Mouse (Mus musculus): ENCODE results near the gene Elp4. TPM values are rescaled to one million over a fixed set of nuclear protein-coding genes. Genes with fewer than 3 reads are reported as not detected.

Elp4 gene
- polyA plus RNA-seq, 1 experiment from 2014 or later = 39.2 TPM

DNA sequence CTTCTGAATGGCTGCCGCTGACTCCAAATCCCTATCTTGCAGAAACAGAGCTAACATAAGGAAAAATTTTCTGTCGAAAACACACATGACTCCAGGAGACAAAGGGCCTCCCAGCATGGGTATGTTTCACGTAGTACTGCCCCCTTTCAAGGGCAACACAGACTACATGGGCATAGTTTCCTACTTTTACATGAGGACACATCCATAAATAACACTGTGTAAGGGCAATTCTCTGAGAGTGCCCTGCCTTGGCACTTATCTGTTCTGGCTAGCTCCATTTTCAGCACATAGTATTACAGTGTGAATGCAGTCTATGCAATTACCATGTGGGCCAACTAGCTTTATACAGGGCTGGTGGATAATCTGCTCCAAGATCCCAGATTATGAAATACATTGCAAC, 89.2 kb downstream of the Elp4 start:
- DNase-seq = no peak
- Histone ChIP-seq H3K36me3 (ENCODE audit: control insufficient read depth, insufficient read depth, low read length) (no peaks in the 10 kb centered on the region), H3K9me3 (ENCODE audit: control insufficient read depth, low read length) (no peaks in the 10 kb centered on the region), H3K4me2 (ENCODE audit: low read length) (no peak overlapping the region), H3K4me1 (ENCODE audit: control insufficient read depth, insufficient read depth, low read length) (no peaks in the 10 kb centered on the region), H3K4me3 (replicated peaks; ENCODE audit: low read depth, low read length) (no peak overlapping the region), H3K9ac (replicated peaks; ENCODE audit: low read length) (no peak overlapping the region), H3K27ac (replicated peaks; ENCODE audit: low read depth, low read length) (no peak overlapping the region), H3K27me3 (ENCODE audit: control insufficient read depth, insufficient read depth, low read length) (no peaks in the 10 kb centered on the region)
- 85% methylated on average over 3 of the region's 3 CpGs for WGBS
- ATAC-seq (ENCODE audit: low FRiP score, low TSS enrichment) = no peak

DNA sequence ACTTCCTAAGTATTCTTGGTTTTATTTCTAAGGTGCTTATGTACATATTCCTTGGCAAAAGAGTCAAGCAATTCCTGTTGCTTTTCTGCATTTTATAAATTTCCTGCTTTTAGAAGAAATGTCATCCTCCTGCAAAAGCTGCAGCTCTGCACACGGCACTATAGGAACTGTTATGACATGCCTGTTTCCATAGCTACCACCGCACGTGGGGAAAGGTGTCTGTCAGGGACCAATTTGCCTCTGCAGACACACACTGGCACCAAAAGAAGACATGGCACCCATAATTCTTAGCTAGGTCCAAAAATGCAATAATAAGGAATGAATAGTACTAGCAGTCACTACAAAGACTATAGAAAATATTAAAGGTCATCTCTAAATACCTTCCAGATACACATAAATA, 91.3 kb downstream of the Elp4 start:
- Histone ChIP-seq H3K36me3 (ENCODE audit: control insufficient read depth, insufficient read depth, low read length) (no peaks in the 10 kb centered on the region), H3K9me3 (ENCODE audit: control insufficient read depth, low read length) (no peaks in the 10 kb centered on the region), H3K9ac (replicated peaks; ENCODE audit: low read length) (no peak overlapping the region), H3K4me3 (replicated peaks; ENCODE audit: low read depth, low read length) (no peak overlapping the region), H3K27ac (replicated peaks; ENCODE audit: low read depth, low read length) (no peak overlapping the region), H3K4me2 (ENCODE audit: low read length) (no peak overlapping the region), H3K4me1 (ENCODE audit: control insufficient read depth, insufficient read depth, low read length) (no peaks in the 10 kb centered on the region), H3K27me3 (ENCODE audit: control insufficient read depth, insufficient read depth, low read length) (no peaks in the 10 kb centered on the region)
- peak; percentile 76 for DNase-seq
- 65% methylated on average over 3 of the region's 3 CpGs for WGBS
- ATAC-seq (ENCODE audit: low FRiP score, low TSS enrichment) = no peak

DNA sequence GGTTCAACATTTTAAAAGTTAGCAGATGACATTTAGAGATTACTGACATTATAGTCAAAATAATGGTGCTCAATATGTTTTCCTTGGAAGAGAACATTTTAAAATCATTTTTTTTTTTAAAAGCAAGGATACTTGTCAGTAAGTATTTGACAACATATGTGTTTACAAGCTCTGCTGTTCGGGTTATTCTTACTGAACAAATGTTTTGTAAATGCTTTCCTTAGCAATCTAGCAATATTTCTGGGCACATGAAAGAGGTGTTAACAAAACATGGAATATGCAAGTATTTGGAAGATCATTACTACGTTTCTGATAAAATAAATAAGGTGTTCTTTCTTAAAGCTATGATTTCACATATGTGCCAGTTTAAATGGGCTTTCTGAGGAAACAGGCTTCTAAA, 94.1 kb downstream of the Elp4 start:
- WGBS = 84% methylated on average over 2 of the region's 2 CpGs
- no peak overlapping the region for H3K4me2 ChIP-seq (ENCODE audit: low read length)
- H3K36me3 ChIP-seq (ENCODE audit: control insufficient read depth, insufficient read depth, low read length) = no peaks in the 10 kb centered on the region
- H3K9me3 ChIP-seq (ENCODE audit: control insufficient read depth, low read length) = no peaks in the 10 kb centered on the region
- no peak overlapping the region for H3K9ac ChIP-seq (replicated peaks; ENCODE audit: low read length)
- no peak overlapping the region for H3K27ac ChIP-seq (replicated peaks; ENCODE audit: low read depth, low read length)
- DNase-seq (no peak), ATAC-seq (ENCODE audit: low FRiP score, low TSS enrichment) (no peak)
- no peak overlapping the region for H3K4me3 ChIP-seq (replicated peaks; ENCODE audit: low read depth, low read length)
- H3K27me3 ChIP-seq (ENCODE audit: control insufficient read depth, insufficient read depth, low read length) = no peaks in the 10 kb centered on the region
- H3K4me1 ChIP-seq (ENCODE audit: control insufficient read depth, insufficient read depth, low read length) = no peaks in the 10 kb centered on the region

DNA sequence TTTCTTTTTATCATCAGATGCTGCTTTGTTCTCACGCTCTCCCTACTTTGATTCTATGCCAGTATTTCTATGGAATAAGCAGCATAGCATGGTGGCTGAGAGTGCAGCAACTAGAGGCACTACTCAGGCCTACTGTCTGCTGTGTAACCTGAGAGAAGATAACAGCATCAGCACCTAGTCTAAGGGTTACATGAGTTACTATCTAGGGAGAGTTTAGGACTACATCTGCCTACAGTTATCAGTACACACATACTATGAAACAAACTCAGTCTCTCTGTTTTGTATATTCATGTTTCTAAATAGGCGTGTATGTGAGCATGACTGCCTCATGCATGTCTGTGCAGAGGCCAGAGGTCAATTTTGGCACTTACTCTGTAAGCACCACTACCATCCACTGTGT, 97.8 kb downstream of the Elp4 start:
- WGBS = 87% methylated on average over 2 of the region's 2 CpGs
- no peak overlapping the region for H3K4me3 ChIP-seq (replicated peaks; ENCODE audit: low read depth, low read length)
- H3K9ac ChIP-seq (replicated peaks; ENCODE audit: low read length) = no peak overlapping the region
- no peak overlapping the region for H3K4me2 ChIP-seq (ENCODE audit: low read length)
- no peaks in the 10 kb centered on the region for H3K36me3 ChIP-seq (ENCODE audit: control insufficient read depth, insufficient read depth, low read length)
- no peaks in the 10 kb centered on the region for H3K9me3 ChIP-seq (ENCODE audit: control insufficient read depth, low read length)
- DNase-seq (no peak), ATAC-seq (ENCODE audit: low FRiP score, low TSS enrichment) (no peak)
- H3K4me1 ChIP-seq (ENCODE audit: control insufficient read depth, insufficient read depth, low read length) = no peaks in the 10 kb centered on the region
- H3K27me3 ChIP-seq (ENCODE audit: control insufficient read depth, insufficient read depth, low read length) = peaks cover 7% of the 10 kb centered on the region
- H3K27ac ChIP-seq (replicated peaks; ENCODE audit: low read depth, low read length) = no peak overlapping the region

DNA sequence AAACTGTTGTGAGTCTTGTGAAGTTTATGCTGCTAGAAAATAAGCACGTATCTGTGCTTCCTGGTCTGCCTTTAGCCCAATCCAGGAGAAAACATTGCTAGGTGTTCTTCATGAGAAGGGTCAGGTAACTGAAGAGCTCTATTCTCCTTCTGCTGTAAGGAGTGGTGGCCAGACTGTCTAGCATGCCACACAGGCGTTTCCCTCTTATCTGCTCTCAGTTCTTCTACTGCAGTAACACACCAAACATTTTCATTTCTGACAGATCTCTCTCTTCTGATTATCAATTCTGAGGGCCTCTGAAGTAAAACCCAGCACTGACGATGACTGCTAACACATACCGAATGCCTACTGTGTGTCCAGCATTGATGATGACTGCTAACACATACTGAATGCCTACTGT, 98.3 kb downstream of the Elp4 start:
- Histone ChIP-seq H3K4me2 (ENCODE audit: low read length) (no peak overlapping the region), H3K9ac (replicated peaks; ENCODE audit: low read length) (no peak overlapping the region), H3K4me3 (replicated peaks; ENCODE audit: low read depth, low read length) (no peak overlapping the region), H3K36me3 (ENCODE audit: control insufficient read depth, insufficient read depth, low read length) (no peaks in the 10 kb centered on the region), H3K9me3 (ENCODE audit: control insufficient read depth, low read length) (no peaks in the 10 kb centered on the region), H3K27me3 (ENCODE audit: control insufficient read depth, insufficient read depth, low read length) (peaks cover 9% of the 10 kb centered on the region), H3K27ac (replicated peaks; ENCODE audit: low read depth, low read length) (no peak overlapping the region), H3K4me1 (ENCODE audit: control insufficient read depth, insufficient read depth, low read length) (no peaks in the 10 kb centered on the region)
- 90% methylated on average over 4 of the region's 4 CpGs for WGBS
- DNase-seq = no peak
- ATAC-seq (ENCODE audit: low FRiP score, low TSS enrichment) = no peak

DNA sequence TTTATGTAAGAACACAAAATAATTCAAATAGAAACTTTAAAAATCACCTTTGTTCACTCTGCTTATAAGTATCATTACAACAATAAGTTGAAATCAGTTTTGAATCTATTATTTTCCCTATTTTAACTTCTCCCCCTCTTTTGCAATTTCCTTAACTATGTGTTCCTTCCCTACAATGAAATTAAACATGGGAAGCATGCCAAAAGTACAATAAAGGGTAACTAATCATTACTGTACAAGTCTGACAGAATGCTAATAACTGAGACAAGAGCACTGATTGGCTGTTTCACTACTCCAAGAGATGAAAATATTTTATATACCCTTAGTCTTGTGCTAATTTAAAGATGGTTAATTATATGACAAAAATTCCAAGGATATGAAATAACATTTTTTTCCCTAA, 99.2 kb downstream of the Elp4 start:
- Histone ChIP-seq H3K9me3 (ENCODE audit: control insufficient read depth, low read length) (no peaks in the 10 kb centered on the region), H3K27me3 (ENCODE audit: control insufficient read depth, insufficient read depth, low read length) (peaks cover 9% of the 10 kb centered on the region), H3K36me3 (ENCODE audit: control insufficient read depth, insufficient read depth, low read length) (no peaks in the 10 kb centered on the region), H3K4me2 (ENCODE audit: low read length) (no peak overlapping the region), H3K4me1 (ENCODE audit: control insufficient read depth, insufficient read depth, low read length) (no peaks in the 10 kb centered on the region), H3K4me3 (replicated peaks; ENCODE audit: low read depth, low read length) (no peak overlapping the region), H3K27ac (replicated peaks; ENCODE audit: low read depth, low read length) (no peak overlapping the region), H3K9ac (replicated peaks; ENCODE audit: low read length) (no peak overlapping the region)
- ATAC-seq (ENCODE audit: low FRiP score, low TSS enrichment) (no peak), DNase-seq (no peak)

DNA sequence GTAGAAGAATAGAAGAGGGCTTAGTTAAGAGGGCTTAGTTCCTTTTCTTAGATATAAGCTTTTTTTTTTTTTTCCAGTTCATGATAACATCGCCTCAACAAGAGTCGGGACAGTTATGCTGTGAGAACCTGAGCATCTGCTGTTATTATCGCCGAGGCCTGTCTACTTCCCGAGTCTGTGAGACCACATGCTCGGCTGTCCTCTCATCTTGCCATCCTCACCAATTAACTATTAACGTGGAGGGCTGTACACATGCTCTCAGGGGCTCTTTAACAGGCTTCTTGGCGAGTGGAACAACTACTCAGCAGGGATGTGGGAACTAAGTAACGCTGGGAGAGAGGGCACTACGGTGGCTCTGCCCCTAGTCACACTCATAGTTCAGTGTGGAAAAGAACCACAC, 99.9 kb downstream of the Elp4 start:
- ATAC-seq (ENCODE audit: low FRiP score, low TSS enrichment) (no peak), DNase-seq (no peak)
- 49% methylated on average over 10 of the region's 10 CpGs for WGBS

DNA sequence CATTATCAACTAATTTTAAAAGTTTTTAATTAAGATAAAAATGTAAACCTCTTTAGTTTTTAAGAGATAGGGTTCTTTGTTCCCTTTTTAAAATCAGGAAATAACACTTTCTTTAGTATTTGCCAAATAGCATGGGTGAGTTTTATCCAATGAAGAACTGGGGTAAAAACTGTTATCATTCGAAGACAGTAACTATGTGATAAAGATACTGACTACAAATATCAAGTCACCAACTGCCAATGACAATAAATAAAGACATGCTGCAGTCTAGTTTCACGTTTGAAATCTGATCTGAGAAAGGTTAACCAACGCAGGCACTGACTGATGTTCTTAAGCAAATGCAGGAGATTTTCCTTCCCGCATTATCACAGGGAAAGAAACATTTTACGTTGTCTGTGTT, 100.9 kb downstream of the Elp4 start:
- Histone ChIP-seq H3K27ac (replicated peaks; ENCODE audit: low read depth, low read length) (no peak overlapping the region), H3K36me3 (ENCODE audit: control insufficient read depth, insufficient read depth, low read length) (no peaks in the 10 kb centered on the region), H3K9me3 (ENCODE audit: control insufficient read depth, low read length) (no peaks in the 10 kb centered on the region), H3K27me3 (ENCODE audit: control insufficient read depth, insufficient read depth, low read length) (peaks cover 17% of the 10 kb centered on the region), H3K4me2 (ENCODE audit: low read length) (no peak overlapping the region), H3K4me1 (ENCODE audit: control insufficient read depth, insufficient read depth, low read length) (no peaks in the 10 kb centered on the region), H3K9ac (replicated peaks; ENCODE audit: low read length) (no peak overlapping the region), H3K4me3 (replicated peaks; ENCODE audit: low read depth, low read length) (no peak overlapping the region)
- DNase-seq (no peak), ATAC-seq (ENCODE audit: low FRiP score, low TSS enrichment) (no peak)
- 51% methylated on average over 5 of the region's 5 CpGs for WGBS

More for the DNA sequence above, 99.9 kb downstream of the Elp4 start:
- no peak overlapping the region for H3K4me2 ChIP-seq (ENCODE audit: low read length)
- H3K4me1 ChIP-seq (ENCODE audit: control insufficient read depth, insufficient read depth, low read length) = no peaks in the 10 kb centered on the region
- no peak overlapping the region for H3K9ac ChIP-seq (replicated peaks; ENCODE audit: low read length)
- peaks cover 13% of the 10 kb centered on the region for H3K27me3 ChIP-seq (ENCODE audit: control insufficient read depth, insufficient read depth, low read length)
- no peaks in the 10 kb centered on the region for H3K36me3 ChIP-seq (ENCODE audit: control insufficient read depth, insufficient read depth, low read length)
- H3K27ac ChIP-seq (replicated peaks; ENCODE audit: low read depth, low read length) = no peak overlapping the region
- H3K9me3 ChIP-seq (ENCODE audit: control insufficient read depth, low read length) = no peaks in the 10 kb centered on the region
- no peak overlapping the region for H3K4me3 ChIP-seq (replicated peaks; ENCODE audit: low read depth, low read length)

DNA sequence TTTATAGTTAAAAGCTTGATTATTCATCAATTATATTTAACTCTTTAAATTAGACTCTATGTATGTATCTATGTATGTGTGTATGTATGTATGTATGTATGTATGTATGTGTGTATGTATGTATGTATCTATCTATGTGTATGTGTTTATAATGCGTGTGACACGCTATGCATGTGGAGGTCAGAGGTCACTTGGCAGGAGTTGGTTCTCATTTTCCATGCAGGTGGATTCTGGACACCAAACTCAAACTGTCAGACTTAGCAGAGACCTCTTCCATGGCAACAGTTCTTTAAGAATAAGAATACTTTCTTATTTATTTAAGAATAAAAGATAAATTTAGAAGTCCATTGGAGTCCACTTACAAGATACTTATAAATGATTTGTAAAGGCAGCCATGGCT, 101.5 kb downstream of the Elp4 start:
- Histone ChIP-seq H3K4me3 (replicated peaks; ENCODE audit: low read depth, low read length) (no peak overlapping the region), H3K27me3 (ENCODE audit: control insufficient read depth, insufficient read depth, low read length) (peaks cover 22% of the 10 kb centered on the region), H3K4me2 (ENCODE audit: low read length) (no peak overlapping the region), H3K4me1 (ENCODE audit: control insufficient read depth, insufficient read depth, low read length) (no peaks in the 10 kb centered on the region), H3K9ac (replicated peaks; ENCODE audit: low read length) (no peak overlapping the region), H3K36me3 (ENCODE audit: control insufficient read depth, insufficient read depth, low read length) (no peaks in the 10 kb centered on the region), H3K9me3 (ENCODE audit: control insufficient read depth, low read length) (no peaks in the 10 kb centered on the region), H3K27ac (replicated peaks; ENCODE audit: low read depth, low read length) (no peak overlapping the region)
- no peak for ATAC-seq (ENCODE audit: low FRiP score, low TSS enrichment)
- WGBS = 91% methylated on average over 2 of the region's 2 CpGs
- DNase-seq = no peak
